8 mouse cellular contexts compared by ENCODE assay signal in the genomic region with DNA sequence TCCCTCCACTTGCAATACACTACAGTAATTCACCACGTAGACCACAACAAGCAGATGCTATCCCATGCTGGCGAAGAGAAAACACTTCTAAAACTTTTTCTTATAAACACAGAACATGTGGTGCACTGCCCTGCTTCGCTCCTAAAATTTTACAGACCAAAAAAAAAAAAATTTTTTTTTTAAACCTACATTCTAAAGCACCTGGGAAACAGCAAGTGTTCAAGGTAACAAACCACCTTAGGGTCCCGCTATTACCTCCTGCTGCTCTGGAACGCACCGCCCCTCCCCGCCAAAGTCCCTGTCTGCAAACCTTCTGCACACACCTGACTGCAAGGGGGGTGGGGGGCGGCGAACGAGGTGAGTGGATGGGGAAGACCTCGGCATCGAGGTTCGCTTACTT. TPM values are rescaled to one million over a fixed set of nuclear protein-coding genes. Genes with fewer than 3 reads are reported as not detected.
DNase-seq lines count a peak whose midpoint lies in the region; ATAC-seq and TF ChIP-seq lines count a peak whose summit lies in the region.

Fgfr1op2 (plus strand) TSS at position 301 of the 400 bp plus-strand sequence.

- peak; percentile 41 for DNase-seq in 416B (ENCODE audit: low read depth)
- DNase-seq in heart, postnatal 36 days: no peak
- DNase-seq in limb, embryonic 14.5 days (ENCODE audit: low spot score): no peak
- no peak for DNase-seq in ovary, adult 18-20 months (ENCODE audit: low spot score)
- DNase-seq in cerebellum, adult 9-11 months: no peak

- WGBS in limb, embryonic 14.5 days: under 1% methylated on average over 13 of the region's 13 CpGs
- WGBS in stomach, embryonic 14.5 days: under 1% methylated on average over 13 of the region's 13 CpGs

- ATAC-seq in erythroid progenitor cell, adult 5-6 weeks (replicated peaks; ENCODE audit: low FRiP score, poor library complexity, severe bottlenecking): no peak
- no peak for ATAC-seq in limb, embryonic 14.5 days (ENCODE audit: low FRiP score, low read depth)
- ATAC-seq in stomach, embryonic 14.5 days (ENCODE audit: insufficient number of reproducible peaks, insufficient read depth, low FRiP score, low read depth): no peak

- H3K4me3 ChIP-seq in E14TG2a.4 (replicated peaks; ENCODE audit: low read length): peak within 1 kb of the TSS; percentile 100
- peak within 1 kb of the TSS; percentile 93 for H3K4me3 ChIP-seq in limb, embryonic 14.5 days (replicated peaks; ENCODE audit: low read length)
- H3K4me3 ChIP-seq in stomach, embryonic 14.5 days (ENCODE audit: low read depth, low read length): peak within 1 kb of the TSS; percentile 82

- peak within 1 kb of the TSS; percentile 76 for H3K4me2 ChIP-seq in limb, embryonic 14.5 days (replicated peaks; ENCODE audit: low read depth, low read length, severe bottlenecking)
- peak within 1 kb of the TSS; percentile 72 for H3K4me2 ChIP-seq in stomach, embryonic 14.5 days (replicated peaks; ENCODE audit: low read depth, low read length)

- H3K36me3 ChIP-seq in E14TG2a.4 (ENCODE audit: insufficient read depth, low read length): peaks cover 28% of the 10 kb centered on the region
- H3K36me3 ChIP-seq in limb, embryonic 14.5 days (ENCODE audit: control insufficient read depth, insufficient read depth, low read length): no peaks in the 10 kb centered on the region; the same call in 1 of the 2 replicates
- H3K36me3 ChIP-seq in stomach, embryonic 14.5 days (ENCODE audit: control insufficient read depth, insufficient read depth, low read length): peaks cover 4% of the 10 kb centered on the region; the same call in 1 of the 2 replicates

- H3K9ac ChIP-seq in limb, embryonic 14.5 days (ENCODE audit: low read depth, low read length, severe bottlenecking): peak within 1 kb of the TSS; percentile 93
- H3K9ac ChIP-seq in stomach, embryonic 14.5 days (replicated peaks; ENCODE audit: low read depth, low read length): peak within 1 kb of the TSS; percentile 87

- no peaks in the 10 kb centered on the region for H3K9me3 ChIP-seq in E14TG2a.4 (ENCODE audit: low read length)
- H3K9me3 ChIP-seq in limb, embryonic 14.5 days (ENCODE audit: control insufficient read depth, low read length): no peaks in the 10 kb centered on the region
- H3K9me3 ChIP-seq in stomach, embryonic 14.5 days (ENCODE audit: control insufficient read depth, low read depth, low read length): no peaks in the 10 kb centered on the region

- H3K4me1 ChIP-seq in E14TG2a.4 (replicated peaks; ENCODE audit: low read depth, low read length): peaks cover 38% of the 10 kb centered on the region
- H3K4me1 ChIP-seq in limb, embryonic 14.5 days (ENCODE audit: control insufficient read depth, insufficient read depth, low read length): peaks cover 20% of the 10 kb centered on the region
- peaks cover 20% of the 10 kb centered on the region; the same call in 1 of the 2 replicates for H3K4me1 ChIP-seq in stomach, embryonic 14.5 days (ENCODE audit: control insufficient read depth, insufficient read depth, low read length)

- H3K27ac ChIP-seq in limb, embryonic 14.5 days (replicated peaks; ENCODE audit: low read depth, low read length): peak within 1 kb of the TSS; percentile 98
- H3K27ac ChIP-seq in stomach, embryonic 14.5 days (ENCODE audit: low read length): peak within 1 kb of the TSS; percentile 96

- intact Hi-C loops in heart, postnatal 36 days (cut with DNase I): loop anchor here (2.0 to 10.0 kb wide), 3 partner anchors 74 to 162 kb away; partner anchors contain the start of gene Itpr2

- TF ChIP-seq CTCF in E14TG2a.4 (conservative IDR thresholded peaks at IDR 0.05; ENCODE audit: low read length): no peak

- no peak for TF ChIP-seq POLR2A in limb, embryonic 14.5 days (IDR thresholded peaks at IDR 0.05; ENCODE audit: borderline replicate concordance, extremely low read depth, insufficient read depth, insufficient read length)

- no peaks in the 10 kb centered on the region for H3K27me3 ChIP-seq in E14TG2a.4 (ENCODE audit: insufficient read depth, low read length)
- H3K27me3 ChIP-seq in limb, embryonic 14.5 days (ENCODE audit: control insufficient read depth, insufficient read depth, low read length): no peaks in the 10 kb centered on the region
- H3K27me3 ChIP-seq in stomach, embryonic 14.5 days (ENCODE audit: control insufficient read depth, insufficient read depth, low read length): no peaks in the 10 kb centered on the region

RNA-seq across cellular contexts. Expression of gene Fgfr1op2, which starts in this region (rescaled TPM):
- 191 and 241 TPM in 2 replicates for total RNA-seq in erythroid progenitor cell, adult 5-6 weeks (2015; ENCODE audit: low replicate concordance)
- total RNA-seq in erythroid progenitor cell, adult 5-6 weeks (2017; ENCODE audit: low replicate concordance): 160 and 213 TPM in 2 replicates
- 10 to 100 TPM; 65.1 to 73.0 TPM for total RNA-seq in heart, postnatal 36 days (2021)
- 63.2 and 68.1 TPM in 2 replicates for polyA plus RNA-seq in limb, embryonic 14.5 days (2012; rRNA removed)
- 95.5 and 105 TPM in 2 replicates for polyA plus RNA-seq in limb, embryonic 14.5 days (2014; fragmentation: Nextera tagmentation; extraction: Ambion mirVana)
- 102 and 105 TPM in 2 replicates for polyA plus RNA-seq in stomach, embryonic 14.5 days (2014; fragmentation: Nextera tagmentation; extraction: Ambion mirVana)
